Mouse (Mus musculus) neural tube, embryonic 15.5 days (tissue): ENCODE measurements around the gene Nusap1. TPM values are rescaled to one million over a fixed set of nuclear protein-coding genes. Genes with fewer than 3 reads are reported as not detected.
"Not testable (repeated sequence)": the region's sequence is repeated elsewhere in the genome, so short reads cannot be mapped to it uniquely, and the experiment has no call there.

Experiments
- ATAC-seq: fragments of 200-750 bp; cut with Nextera tagmentation; 2 replicates; pipeline ENCODE4 v1.8.0; 2017; ENCODE audit warnings: mild to moderate bottlenecking, moderate TSS enrichment, moderate library complexity; ENCODE audit not compliant: low FRiP score
- H3K27ac ChIP-seq: fragments of 300-500 bp; sonication (generic); replicated peaks from 2 replicates; pipeline ENCODE4 v1.5.1; 2015; ENCODE audit warnings: mild to moderate bottlenecking, inconsistent platforms
- H3K27me3 ChIP-seq: fragments of 300-500 bp; sonication (generic); replicated peaks from 2 replicates; pipeline ENCODE4 v1.6.1; 2015; ENCODE audit warnings: inconsistent platforms
- H3K36me3 ChIP-seq: fragments of 300-500 bp; sonication (generic); 2 replicates; pipeline ENCODE4 v1.6.1; 2015; ENCODE audit warnings: inconsistent platforms
- H3K4me1 ChIP-seq: fragments of 300-500 bp; sonication (generic); 2 replicates; pipeline ENCODE4 v1.6.1; 2015; ENCODE audit warnings: inconsistent platforms
- H3K4me2 ChIP-seq: fragments of 300-500 bp; sonication (generic); 2 replicates; pipeline ENCODE4 v1.6.1; 2015; ENCODE audit warnings: inconsistent platforms, mild to moderate bottlenecking, moderate library complexity
- H3K4me3 ChIP-seq: fragments of 300-500 bp; sonication (generic); replicated peaks from 2 replicates; pipeline ENCODE4 v1.5.1; 2015; ENCODE audit warnings: mild to moderate bottlenecking, inconsistent platforms
- H3K9ac ChIP-seq: fragments of 300-500 bp; sonication (generic); replicated peaks from 2 replicates; pipeline ENCODE4 v1.6.1; 2015; ENCODE audit warnings: mild to moderate bottlenecking, inconsistent platforms
- H3K9me3 ChIP-seq: fragments of 300-500 bp; sonication (generic); replicated peaks from 2 replicates; pipeline ENCODE4 v1.6.1; 2016; ENCODE audit warnings: inconsistent platforms
- WGBS: fragments of 180-500 bp; shearing (Covaris S2); methylation state at CpG from one replicate; pipeline ENCODE4 v1.1.7; 2015; ENCODE audit warnings: mixed read lengths; 5-methylcytosine and 5-hydroxymethylcytosine counted together
- polyA plus RNA-seq: library from polyadenylated mRNA; unstranded; fragments of >200 nt; fragmentation: Nextera tagmentation; extraction: Ambion mirVana; gene quantifications from 2 replicates; pipeline ENCODE4 v1.2.1, GENCODE M21; 2015

Gene Nusap1
- polyA plus RNA-seq, 1 experiment from 2014 or later, result 8.3 TPM

DNA sequence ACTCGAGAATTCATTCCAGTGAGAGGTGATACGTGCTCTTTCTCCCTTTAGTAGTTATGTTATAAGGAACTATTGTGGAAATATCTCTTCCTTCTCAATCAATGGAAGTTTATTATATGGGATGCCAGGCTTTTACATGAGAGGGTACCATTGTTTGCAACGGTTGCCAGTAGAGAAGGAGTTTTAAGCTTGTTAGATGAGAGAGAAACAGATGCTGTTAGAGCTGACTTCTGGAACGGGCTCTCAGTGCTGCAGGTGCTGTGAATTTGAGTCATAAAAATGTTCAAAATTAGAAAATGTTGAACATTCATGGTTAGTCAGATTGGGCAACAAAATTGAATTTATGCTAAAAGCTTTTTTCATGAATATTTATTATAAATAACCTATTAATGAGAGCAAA, 17.1 kb upstream of the Nusap1 start:
- H3K9ac ChIP-seq, result no peak overlapping the region
- peaks cover 39% of the 10 kb centered on the region for H3K4me1 ChIP-seq
- no peaks in the 10 kb centered on the region for H3K27me3 ChIP-seq
- H3K36me3 ChIP-seq, result peaks cover 51% of the 10 kb centered on the region
- H3K9me3 ChIP-seq, result no peaks in the 10 kb centered on the region
- H3K27ac ChIP-seq, result no peak overlapping the region
- 78% methylated on average over 4 of the region's 4 CpGs for WGBS
- no peak for ATAC-seq
- no peak overlapping the region for H3K4me2 ChIP-seq
- no peak overlapping the region for H3K4me3 ChIP-seq

DNA sequence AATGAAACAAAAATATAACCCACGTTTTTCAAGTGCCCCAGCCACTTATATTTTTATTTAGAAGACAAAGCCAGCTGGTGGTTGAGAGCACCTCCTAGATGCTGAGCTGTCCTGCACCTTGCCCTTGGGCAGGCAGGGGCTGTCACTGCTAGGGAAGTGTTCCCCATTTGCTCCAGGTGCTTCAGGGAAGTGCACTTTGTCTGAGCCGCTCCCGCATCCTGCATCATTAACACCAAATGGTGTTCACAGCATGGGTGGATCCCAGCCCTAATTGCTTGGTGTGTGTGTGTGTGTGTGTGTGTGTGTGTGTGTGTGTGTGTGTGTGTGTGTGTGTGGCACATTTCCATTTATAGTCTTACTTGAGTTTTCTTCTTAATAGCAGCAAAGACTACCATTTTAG, 16.5 kb upstream of the Nusap1 start:
- Histone ChIP-seq H3K36me3 (peaks cover 47% of the 10 kb centered on the region), H3K4me1 (peaks cover 35% of the 10 kb centered on the region)
- H3K4me3 ChIP-seq, H3K4me2 ChIP-seq, ATAC-seq, H3K27ac ChIP-seq, H3K9ac ChIP-seq, H3K9me3 ChIP-seq, H3K27me3 ChIP-seq: not testable (repeated sequence)
- 54% methylated on average over 3 of the region's 3 CpGs for WGBS

- no peak overlapping the region for H3K9ac ChIP-seq
- H3K27me3 ChIP-seq, result no peaks in the 10 kb centered on the region
- 91% methylated on average over 1 of the region's 1 CpGs for WGBS
- no peak overlapping the region for H3K4me3 ChIP-seq
- no peaks in the 10 kb centered on the region for H3K9me3 ChIP-seq
- H3K4me1 ChIP-seq, result peaks cover 28% of the 10 kb centered on the region
- peaks cover 44% of the 10 kb centered on the region for H3K36me3 ChIP-seq
- ATAC-seq, result no peak
- no peak overlapping the region for H3K27ac ChIP-seq
- no peak overlapping the region for H3K4me2 ChIP-seq
These were observed 15.6 kb upstream of the Nusap1 start for GRCm38 (mm10) chr2:119602488-119602887.

DNA sequence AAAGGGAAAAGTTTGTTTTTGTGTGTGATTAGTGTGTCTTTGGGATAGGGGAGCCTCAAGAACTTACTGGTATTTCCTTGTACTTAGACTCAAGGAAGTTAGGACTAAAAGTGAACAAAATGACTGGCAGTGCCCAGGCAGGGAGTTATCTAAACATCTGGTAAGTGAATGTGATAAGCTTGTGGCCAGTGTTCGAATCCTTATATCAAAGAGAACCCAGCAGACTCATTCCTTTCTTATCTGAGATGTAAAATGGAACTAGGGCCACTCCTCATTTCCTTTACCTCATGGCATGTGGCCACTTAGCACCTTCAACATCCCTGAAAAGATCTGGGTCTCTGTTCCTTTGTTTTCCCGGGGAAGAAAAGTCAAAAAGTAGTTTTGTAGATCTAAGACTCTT, 14.2 kb upstream of the Nusap1 start:
- Histone ChIP-seq H3K27me3 (no peaks in the 10 kb centered on the region), H3K36me3 (peaks cover 42% of the 10 kb centered on the region), H3K4me3 (no peak overlapping the region), H3K9me3 (no peaks in the 10 kb centered on the region), H3K4me2 (no peak overlapping the region), H3K9ac (no peak overlapping the region), H3K27ac (no peak overlapping the region), H3K4me1 (peaks cover 20% of the 10 kb centered on the region)
- 81% methylated on average over 2 of the region's 2 CpGs for WGBS
- ATAC-seq, result no peak

GRCm38 (mm10) chr2:119605361-119605973, 12.6 kb upstream of the Nusap1 start:
- no peaks in the 10 kb centered on the region for H3K27me3 ChIP-seq
- H3K4me3 ChIP-seq, result no peak overlapping the region
- ATAC-seq, result no peak
- H3K4me1 ChIP-seq, result peaks cover 17% of the 10 kb centered on the region
- H3K9ac ChIP-seq, result no peak overlapping the region
- 88% methylated on average over 6 of the region's 6 CpGs for WGBS
- no peaks in the 10 kb centered on the region for H3K9me3 ChIP-seq
- no peak overlapping the region for H3K27ac ChIP-seq
- peaks cover 32% of the 10 kb centered on the region; the same call in 1 of the 2 replicates for H3K36me3 ChIP-seq
- H3K4me2 ChIP-seq, result no peak overlapping the region

- Histone ChIP-seq H3K4me2 (no peak overlapping the region), H3K9me3 (no peaks in the 10 kb centered on the region), H3K4me1 (peaks cover 5% of the 10 kb centered on the region; the same call in 1 of the 2 replicates), H3K27me3 (no peaks in the 10 kb centered on the region), H3K27ac (no peak overlapping the region), H3K36me3 (peaks cover 30% of the 10 kb centered on the region; the same call in 1 of the 2 replicates), H3K9ac (no peak overlapping the region), H3K4me3 (no peak overlapping the region)
- WGBS, result 96% methylated on average over 4 of the region's 4 CpGs
- ATAC-seq, result no peak
These were observed 11.1 kb upstream of the Nusap1 start for GRCm38 (mm10) chr2:119607023-119607422.

GRCm38 (mm10) chr2:119617841-119618198, 278 bp upstream of the Nusap1 start:
- Histone ChIP-seq H3K27me3 (no peaks in the 10 kb centered on the region), H3K4me3 (peak overlapping the region; percentile 67), H3K9me3 (no peaks in the 10 kb centered on the region), H3K36me3 (no peaks in the 10 kb centered on the region), H3K9ac (peak overlapping the region; percentile 41), H3K4me1 (peaks cover 16% of the 10 kb centered on the region), H3K4me2 (peak overlapping the region; percentile 94), H3K27ac (no peak overlapping the region)
- under 1% methylated on average over 13 of the region's 13 CpGs for WGBS
- ATAC-seq, result no peak

- WGBS, result 9% methylated on average over 6 of the region's 6 CpGs
- not testable (repeated sequence) for H3K36me3 ChIP-seq, H3K27me3 ChIP-seq, H3K9me3 ChIP-seq, ATAC-seq, H3K27ac ChIP-seq
- Histone ChIP-seq H3K4me1 (peaks cover 16% of the 10 kb centered on the region), H3K4me2 (peak overlapping the region; percentile 94), H3K9ac (0 out of 2 replicates have a peak overlapping the region, but pooled peaks have one; percentile 17), H3K4me3 (peak overlapping the region; percentile 67)
These were observed 904 bp downstream of the Nusap1 start for GRCm38 (mm10) chr2:119619002-119619401.

GRCm38 (mm10) chr2:119621302-119621701, 3.2 kb downstream of the Nusap1 start:
- Histone ChIP-seq H3K4me1 (peaks cover 16% of the 10 kb centered on the region), H3K9ac (no peak overlapping the region), H3K4me2 (no peak overlapping the region), H3K9me3 (no peaks in the 10 kb centered on the region), H3K4me3 (no peak overlapping the region), H3K36me3 (no peaks in the 10 kb centered on the region), H3K27me3 (no peaks in the 10 kb centered on the region), H3K27ac (no peak overlapping the region)
- WGBS, result 94% methylated on average over 2 of the region's 2 CpGs
- ATAC-seq, result no peak

GRCm38 (mm10) chr2:119636781-119637180, 18.7 kb downstream of the Nusap1 start:
- Histone ChIP-seq H3K4me2 (no peak overlapping the region), H3K4me3 (no peak overlapping the region), H3K4me1 (no peaks in the 10 kb centered on the region), H3K27ac (no peak overlapping the region), H3K9me3 (no peaks in the 10 kb centered on the region), H3K36me3 (peaks cover 6% of the 10 kb centered on the region; the same call in 1 of the 2 replicates), H3K27me3 (no peaks in the 10 kb centered on the region), H3K9ac (no peak overlapping the region)
- ATAC-seq, result no peak
- 92% methylated on average over 1 of the region's 1 CpGs for WGBS

DNA sequence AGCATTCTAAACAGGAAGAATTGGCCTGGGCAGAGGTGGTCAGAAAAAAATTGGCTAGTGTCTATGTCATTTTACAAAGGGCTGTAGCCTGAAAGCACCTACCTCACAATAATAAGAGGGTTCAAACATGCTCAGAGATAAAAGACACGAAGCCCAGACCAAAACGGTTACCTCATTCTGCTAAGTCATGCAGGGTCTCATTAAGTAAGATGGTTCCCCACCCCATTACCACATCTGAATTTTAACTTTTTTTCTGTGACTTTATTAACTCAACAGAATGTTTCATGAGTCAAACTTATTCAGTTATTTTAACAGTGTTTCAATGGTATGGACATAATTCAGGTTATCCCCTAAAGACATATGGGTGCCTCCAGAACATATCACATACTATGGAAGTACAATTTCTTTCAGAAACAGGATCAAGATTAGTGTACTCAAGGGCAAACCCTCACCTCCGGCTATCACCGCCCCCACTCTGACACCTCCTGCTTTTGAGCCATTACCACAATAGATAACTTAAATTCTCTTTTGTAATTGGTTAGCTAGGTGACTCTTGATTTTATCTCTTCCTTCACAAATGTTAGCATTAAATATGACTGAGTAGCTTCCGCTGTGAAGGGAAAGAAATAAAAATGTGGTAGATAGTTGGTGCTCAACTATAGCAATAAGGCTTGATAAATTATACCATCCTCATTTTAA, 23.3 kb downstream of the Nusap1 start:
- WGBS, result 96% methylated on average over 5 of the region's 5 CpGs
- Histone ChIP-seq H3K27ac (no peak overlapping the region), H3K9me3 (no peaks in the 10 kb centered on the region), H3K4me1 (no peaks in the 10 kb centered on the region), H3K36me3 (peaks cover 12% of the 10 kb centered on the region; the same call in 1 of the 2 replicates), H3K4me2 (no peak overlapping the region), H3K27me3 (no peaks in the 10 kb centered on the region), H3K4me3 (no peak overlapping the region), H3K9ac (no peak overlapping the region)
- no peak for ATAC-seq

- H3K4me3 ChIP-seq, result no peak overlapping the region
- peaks cover 26% of the 10 kb centered on the region for H3K36me3 ChIP-seq
- no peaks in the 10 kb centered on the region for H3K27me3 ChIP-seq
- no peak overlapping the region for H3K4me2 ChIP-seq
- WGBS, result 96% methylated on average over 5 of the region's 5 CpGs
- H3K27ac ChIP-seq, result no peak overlapping the region
- ATAC-seq, result no peak
- H3K4me1 ChIP-seq, result no peaks in the 10 kb centered on the region
- no peak overlapping the region for H3K9ac ChIP-seq
- H3K9me3 ChIP-seq, result no peaks in the 10 kb centered on the region
These were observed 26.2 kb downstream of the Nusap1 start for GRCm38 (mm10) chr2:119644254-119644653.
